Mouse (Mus musculus) cortical plate, adult 2 months (tissue): ENCODE results near the gene Scamp3. TPM values are rescaled to one million over a fixed set of nuclear protein-coding genes. Genes with fewer than 3 reads are reported as not detected.
"Not testable (repeated sequence)": the region's sequence is repeated elsewhere in the genome, so short reads cannot be mapped to it uniquely, and the experiment has no call there.

ENCODE experiments used
- H3K27ac ChIP-seq: fragments of 200-500 bp; 2 replicates; pipeline ENCODE4 v1.5.1; 2012; ENCODE audit warnings: low read length, control low read depth, inconsistent platforms; ENCODE audit not compliant: insufficient read depth
- H3K4me1 ChIP-seq: fragments of 200-500 bp; 2 replicates; pipeline ENCODE4 v1.6.1; 2011; ENCODE audit warnings: low read length; ENCODE audit not compliant: control insufficient read depth, insufficient read depth
- H3K4me3 ChIP-seq: fragments of 200-500 bp; 2 replicates; pipeline ENCODE4 v1.5.1; 2011; ENCODE audit warnings: mild to moderate bottlenecking, low read length, control low read depth; ENCODE audit not compliant: insufficient read depth
- CTCF ChIP-seq: fragments of 200-500 bp; IDR thresholded peaks from 2 replicates; pipeline ENCODE4 v1.5.1; 2011; ENCODE audit warnings: mild to moderate bottlenecking, control low read depth, low read length; ENCODE audit not compliant: insufficient read depth; ENCODE audit errors: extremely low read depth
- POLR2A ChIP-seq: fragments of 200-500 bp; IDR thresholded peaks from 2 replicates; pipeline ENCODE4 v1.6.1; 2011; ENCODE audit warnings: mild to moderate bottlenecking, low read length, control low read depth; ENCODE audit not compliant: insufficient read depth; ENCODE audit errors: extremely low read depth
- polyA plus RNA-seq: library from polyadenylated mRNA; depleted of rRNA; stranded (reverse); fragments of >200 nt; gene quantifications from 2 replicates; pipeline ENCODE4 v1.2.3, GENCODE M21; 2012

Gene Scamp3
- polyA plus RNA-seq, 1 experiment: 95.7 TPM

GRCm38 (mm10) chr3:89147101-89147978 is 29.9 kb upstream of the Scamp3 start:
- H3K27ac ChIP-seq: no peak overlapping the region
- no peaks in the 10 kb centered on the region for H3K4me1 ChIP-seq
- no peak overlapping the region for H3K4me3 ChIP-seq
- no peak for TF ChIP-seq POLR2A
- TF ChIP-seq CTCF: no peak

DNA sequence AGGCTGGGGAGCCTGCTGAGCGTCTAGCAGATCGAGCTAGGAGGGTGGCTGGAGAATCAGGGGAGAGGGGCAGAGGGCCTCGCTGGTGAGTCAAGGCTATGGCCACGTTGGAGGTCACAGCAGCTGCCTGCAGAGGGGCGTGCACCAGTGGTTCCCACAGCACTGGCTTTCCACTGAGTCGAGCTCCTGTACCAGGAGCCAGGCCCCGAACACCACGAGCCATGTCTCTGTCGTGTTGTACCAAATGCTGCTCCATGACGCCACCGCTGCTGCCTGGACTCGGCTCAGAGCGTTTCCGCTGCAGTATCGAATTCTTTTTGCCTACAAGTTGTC is 29.3 kb upstream of the Scamp3 start:
- H3K4me1 ChIP-seq: no peaks in the 10 kb centered on the region

GRCm38 (mm10) chr3:89148567-89148966 is 28.7 kb upstream of the Scamp3 start:
- H3K4me3 ChIP-seq: no peak overlapping the region
- TF ChIP-seq POLR2A (no peak), CTCF (no peak)
- H3K27ac ChIP-seq: no peak overlapping the region
- H3K4me1 ChIP-seq: no peaks in the 10 kb centered on the region

More for the DNA sequence above, 29.3 kb upstream of the Scamp3 start:
- no peak for TF ChIP-seq CTCF
- no peak for TF ChIP-seq POLR2A
- no peak overlapping the region for H3K27ac ChIP-seq
- no peak overlapping the region for H3K4me3 ChIP-seq

GRCm38 (mm10) chr3:89152084-89152835 is 25.0 kb upstream of the Scamp3 start:
- Histone ChIP-seq H3K27ac (no peak overlapping the region), H3K4me3 (no peak overlapping the region)
- TF ChIP-seq CTCF (no peak), POLR2A (no peak)

DNA sequence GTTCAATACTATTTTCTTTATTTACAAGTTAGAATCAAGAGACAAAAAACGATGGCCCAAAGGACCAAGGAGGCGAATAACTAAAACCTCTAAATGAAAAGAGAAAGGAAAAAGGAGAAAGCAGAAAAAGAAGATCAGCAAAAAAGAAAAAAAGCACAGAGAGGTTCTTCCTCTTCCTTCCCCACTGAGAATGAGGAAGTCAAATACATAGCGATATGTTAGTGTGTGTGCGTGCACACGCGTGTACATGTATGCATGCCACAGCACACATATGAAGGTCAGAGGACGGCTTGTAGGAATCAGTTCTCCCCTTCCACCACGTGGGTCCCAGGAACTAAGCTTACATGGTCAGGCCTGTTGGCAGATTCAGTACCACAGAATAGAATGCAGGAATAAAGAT is 20.3 kb upstream of the Scamp3 start:
- Histone ChIP-seq H3K4me3 (no peak overlapping the region), H3K4me1 (peaks cover 3% of the 10 kb centered on the region; the same call in 1 of the 2 replicates), H3K27ac (no peak overlapping the region)
- no peak for TF ChIP-seq POLR2A
- TF ChIP-seq CTCF: no peak

More at GRCm38 (mm10) chr3:89152084-89152835, 25.0 kb upstream of the Scamp3 start:
- H3K4me1 ChIP-seq: no peaks in the 10 kb centered on the region

- TF ChIP-seq POLR2A (0 out of 2 replicates have a peak, but pooled peaks have one; percentile 8), CTCF (no peak)
- Histone ChIP-seq H3K4me1 (peaks cover 3% of the 10 kb centered on the region), H3K27ac (no peak overlapping the region), H3K4me3 (peak overlapping the region; percentile 41)
Measured at GRCm38 (mm10) chr3:89158651-89159050, 18.6 kb upstream of the Scamp3 start.

DNA sequence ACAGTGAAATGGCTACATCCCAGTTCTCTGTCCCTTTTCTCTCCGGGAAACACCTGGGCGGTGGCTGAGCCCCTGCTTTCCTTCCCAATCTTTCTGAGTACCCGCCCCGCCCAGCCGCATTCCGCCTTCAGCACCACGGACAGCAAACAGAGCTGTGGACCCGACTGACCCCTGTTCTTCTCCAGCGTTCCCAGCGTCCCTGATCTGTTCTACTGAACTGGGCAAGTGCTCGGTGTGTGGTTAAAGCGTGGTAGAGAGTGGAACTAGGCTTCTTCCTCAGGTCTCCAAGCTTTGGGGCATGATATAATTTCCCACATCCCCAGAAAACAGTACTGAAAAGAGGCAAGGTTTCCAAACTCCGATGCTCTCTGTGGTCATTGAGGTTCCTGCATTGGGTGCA is 18.1 kb upstream of the Scamp3 start:
- no peak for TF ChIP-seq CTCF
- no peak for TF ChIP-seq POLR2A
- H3K4me1 ChIP-seq: peaks cover 5% of the 10 kb centered on the region
- H3K27ac ChIP-seq: no peak overlapping the region
- H3K4me3 ChIP-seq: peak overlapping the region; percentile 41

- no peak within 1 kb of the TSS for H3K27ac ChIP-seq
- H3K4me3 ChIP-seq: peak within 1 kb of the TSS; percentile 41
- H3K4me1 ChIP-seq: peaks cover 5% of the 10 kb centered on the region
- TF ChIP-seq CTCF (0 out of 2 replicates have a peak, but pooled peaks have one; percentile 11), POLR2A (no peak)
Measured at GRCm38 (mm10) chr3:89159616-89160344, 17.5 kb upstream of the Scamp3 start, which contains the start of gene Hcn3. Gene Hcn3, minus strand, starts transcription at chr3:89160196.

DNA sequence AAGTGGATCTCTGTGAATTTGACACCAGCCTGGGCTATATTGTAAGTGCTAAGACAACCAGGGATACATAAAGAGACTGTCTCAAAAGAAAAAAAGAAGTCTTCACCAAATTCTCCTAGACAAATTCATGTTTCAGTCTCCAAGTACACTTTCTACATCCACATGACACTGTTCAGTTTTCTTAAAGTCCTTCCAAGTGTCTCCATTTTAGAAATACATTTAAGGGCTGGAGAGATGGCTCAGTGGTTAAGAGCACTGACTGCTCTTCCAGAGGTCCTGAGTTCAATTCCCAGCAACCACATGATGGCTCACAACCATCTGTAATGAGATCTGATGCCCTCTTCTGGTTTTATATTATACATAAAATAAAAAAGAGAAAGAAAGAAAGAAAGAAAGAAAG is 16.1 kb upstream of the Scamp3 start:
- H3K4me1 ChIP-seq: peaks cover 11% of the 10 kb centered on the region
- H3K27ac ChIP-seq, H3K4me3 ChIP-seq: not testable (repeated sequence)
